Comparison of ENCODE assay signal across 14 mouse cellular contexts in genomic region chr3:84442890-84443289, GRCm38 (mm10).
"Had no signal": no experiment of that assay in that cellular context is flagged by ENCODE, and none has a peak within 500 bp of the region (broad histone marks: within the 10 kb centered on the region; RNA-seq: fewer than 3 reads in every experiment).

No protein-coding gene starts in this region.

- DNase-seq: kidney, adult 18-20 months; kidney, postnatal 10 days; kidney, postnatal 4 days; lung, embryonic 14.5 days; right cerebral cortex, postnatal 14 days; thymus, adult 2 months; thymus, postnatal 25 days had no signal

- H3K4me1 ChIP-seq: midbrain, embryonic 15.5 days; stomach, embryonic 15.5 days had no signal

- ATAC-seq: midbrain, embryonic 15.5 days had no signal

- H3K27ac ChIP-seq: layer of hippocampus, adult 2 months; limb, embryonic 10.5 days; midbrain, embryonic 15.5 days; stomach, embryonic 15.5 days had no signal

- H3K4me3 ChIP-seq: layer of hippocampus, adult 2 months; limb, embryonic 10.5 days; megakaryocyte, embryonic 14.5 days; midbrain, embryonic 15.5 days; stomach, embryonic 15.5 days had no signal

- H3K27me3 ChIP-seq: midbrain, embryonic 15.5 days; stomach, embryonic 15.5 days had no signal

- H3K36me3 ChIP-seq: limb, embryonic 10.5 days; midbrain, embryonic 15.5 days had no signal

- H3K4me2 ChIP-seq: liver, embryonic 11.5 days; lung, embryonic 14.5 days; midbrain, embryonic 11.5 days; midbrain, embryonic 15.5 days; stomach, embryonic 15.5 days had no signal

- H3K9ac ChIP-seq: lung, embryonic 14.5 days; midbrain, embryonic 15.5 days; stomach, embryonic 15.5 days had no signal

- H3K9me3 ChIP-seq: limb, embryonic 10.5 days; megakaryocyte, embryonic 14.5 days; midbrain, embryonic 15.5 days; stomach, embryonic 15.5 days had no signal
